Mouse (Mus musculus) testis, adult 2 months (tissue): Measurements from ENCODE around the gene Gnai3. TPM values are rescaled to one million over a fixed set of nuclear protein-coding genes. Genes with fewer than 3 reads are reported as not detected.
A peak's percentile ranks its signal among the peaks of the same experiment; 100 is the strongest.

ENCODE experiments used
- H3K27ac ChIP-seq: fragments of 200-500 bp; 2 replicates; pipeline ENCODE4 v1.5.1; 2012; ENCODE audit warnings: low read depth, low read length; ENCODE audit not compliant: control insufficient read depth, insufficient read depth
- H3K27me3 ChIP-seq: fragments of 200-500 bp; 2 replicates; pipeline ENCODE4 v1.6.1; 2012; ENCODE audit warnings: mild to moderate bottlenecking, low read length, moderate library complexity; ENCODE audit not compliant: control insufficient read depth, insufficient read depth
- H3K36me3 ChIP-seq: fragments of 200-500 bp; 2 replicates; pipeline ENCODE4 v1.6.1; 2012; ENCODE audit warnings: mild to moderate bottlenecking, low read length; ENCODE audit not compliant: control insufficient read depth, insufficient read depth
- H3K4me1 ChIP-seq: fragments of 200-500 bp; 2 replicates; pipeline ENCODE4 v1.6.1; 2012; ENCODE audit warnings: low read length; ENCODE audit not compliant: control insufficient read depth, insufficient read depth
- H3K4me3 ChIP-seq: fragments of 200-500 bp; 2 replicates; pipeline ENCODE4 v1.5.1; 2012; ENCODE audit warnings: low read depth, mild to moderate bottlenecking, low read length, moderate library complexity, mixed read lengths; ENCODE audit not compliant: control insufficient read depth
- CTCF ChIP-seq: fragments of 200-500 bp; IDR thresholded peaks from 2 replicates; pipeline ENCODE4 v1.5.1; 2012; ENCODE audit warnings: low read depth, mild to moderate bottlenecking, inconsistent platforms, low read length, moderate library complexity; ENCODE audit not compliant: control insufficient read depth, insufficient read depth, insufficient replicate concordance
- POLR2A ChIP-seq: fragments of 200-500 bp; IDR thresholded peaks from 2 replicates; pipeline ENCODE4 v1.6.1; 2012; ENCODE audit warnings: low read depth, mild to moderate bottlenecking, inconsistent platforms, low read length, moderate library complexity; ENCODE audit not compliant: control insufficient read depth
- polyA plus RNA-seq: library from polyadenylated mRNA; depleted of rRNA; stranded (reverse); fragments of >200 nt; gene quantifications from 2 replicates; pipeline ENCODE4 v1.2.3, GENCODE M21; 2012

The Gnai3 gene
- polyA plus RNA-seq, 1 experiment: 15.8 TPM

DNA sequence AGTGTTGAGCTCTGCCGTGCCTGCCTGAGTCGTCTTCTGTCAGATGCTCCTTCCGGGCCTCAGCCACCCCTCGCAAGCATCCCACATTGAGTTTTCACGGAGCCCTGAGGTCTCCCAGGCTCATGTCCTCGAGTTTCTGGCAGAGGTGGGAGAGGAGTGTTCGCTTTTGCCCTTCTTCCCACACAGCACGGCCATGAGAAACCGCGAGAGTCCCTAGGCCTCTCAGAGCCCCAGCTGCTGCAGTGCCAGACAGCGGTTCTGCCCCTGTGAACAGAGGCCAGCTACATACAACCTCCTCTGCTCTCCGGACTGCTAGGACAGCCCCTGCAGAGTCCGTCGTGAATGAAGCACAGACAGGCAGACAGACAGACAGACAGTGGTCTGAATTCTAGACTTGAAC is 21.6 kb upstream of the Gnai3 start:
- Histone ChIP-seq H3K4me3 (no peak overlapping the region), H3K36me3 (no peaks in the 10 kb centered on the region), H3K27ac (no peak overlapping the region), H3K27me3 (no peaks in the 10 kb centered on the region), H3K4me1 (peaks cover 14% of the 10 kb centered on the region)
- TF ChIP-seq CTCF (no peak), POLR2A (no peak)

DNA sequence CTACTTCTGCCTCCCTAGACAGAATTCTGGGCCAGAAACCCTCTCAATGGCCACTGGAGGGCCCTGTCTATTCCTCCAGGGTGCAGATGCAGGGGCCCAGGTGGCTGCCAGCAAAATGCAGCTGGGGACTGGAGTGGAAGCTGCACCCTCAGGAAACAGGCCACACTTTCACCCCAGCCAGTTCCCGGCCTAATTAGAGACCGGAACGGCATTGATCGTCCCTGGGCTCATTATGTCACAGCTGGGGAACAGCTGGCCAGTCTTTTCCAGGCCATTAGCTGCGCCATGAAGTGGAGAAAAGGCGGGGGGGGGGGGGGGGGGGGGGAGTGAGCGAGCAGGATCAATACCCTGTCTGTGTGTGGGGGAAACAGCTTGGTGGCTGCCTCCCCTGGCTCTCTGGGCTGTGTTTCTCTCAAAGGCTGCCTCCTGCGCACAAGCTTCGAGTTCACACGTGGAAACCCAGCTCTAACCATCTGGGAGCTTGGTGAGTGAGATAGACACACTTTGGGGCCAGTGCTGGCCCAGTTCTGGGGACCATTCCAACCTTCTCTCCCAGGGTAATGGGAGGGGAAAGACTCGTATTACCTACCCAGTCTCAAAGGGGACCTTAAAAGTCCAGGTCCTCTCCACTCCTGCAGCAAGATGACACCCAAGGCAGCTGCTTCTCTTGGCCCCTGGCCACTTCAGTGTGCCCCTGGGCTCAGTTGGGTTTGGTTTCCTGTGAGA is 20.7 kb upstream of the Gnai3 start:
- Histone ChIP-seq H3K4me3 (no peak overlapping the region), H3K4me1 (peaks cover 14% of the 10 kb centered on the region), H3K27ac (no peak overlapping the region), H3K36me3 (no peaks in the 10 kb centered on the region), H3K27me3 (no peaks in the 10 kb centered on the region)
- TF ChIP-seq POLR2A (no peak), CTCF (no peak)

DNA sequence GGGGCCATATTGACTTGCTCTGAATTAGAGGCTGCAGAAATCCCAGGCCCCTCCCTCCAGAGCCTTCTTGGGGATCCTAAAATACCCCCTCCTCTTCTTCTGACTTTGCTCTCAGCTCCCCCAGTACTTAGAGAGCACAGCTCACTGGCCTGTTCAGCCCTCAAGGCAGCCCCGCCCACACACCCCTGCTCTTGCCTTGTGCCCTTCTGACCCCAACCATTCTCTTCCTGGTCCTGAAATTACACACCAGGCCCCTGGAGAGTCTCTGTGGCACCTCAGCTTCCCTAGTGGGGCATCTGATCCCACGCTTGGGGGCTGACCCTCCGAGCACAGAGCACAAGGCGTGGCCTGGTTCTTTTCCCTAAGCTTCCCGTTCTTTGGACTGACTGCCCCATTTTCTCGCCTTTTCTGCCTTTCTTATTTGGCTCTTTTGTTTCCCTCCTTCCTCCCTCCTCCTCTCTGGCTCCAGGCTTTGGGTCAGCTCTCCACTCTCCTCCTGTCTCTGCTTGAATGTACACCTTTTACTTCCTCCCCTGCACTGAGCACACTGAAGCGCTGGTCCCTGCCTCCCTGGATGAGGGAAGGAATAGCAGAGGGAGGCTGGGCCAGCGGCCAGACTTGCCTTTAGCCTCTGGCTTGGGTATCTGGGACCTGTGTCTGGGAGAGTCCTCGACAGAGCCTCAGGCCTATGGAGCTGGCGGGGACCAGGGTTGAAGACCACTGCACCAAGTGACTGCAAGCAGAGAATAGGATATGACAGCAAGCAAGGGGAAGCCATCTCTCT is 19.8 kb upstream of the Gnai3 start:
- H3K27ac ChIP-seq: no peak overlapping the region
- H3K4me1 ChIP-seq: peaks cover 14% of the 10 kb centered on the region
- no peak overlapping the region for H3K4me3 ChIP-seq
- H3K27me3 ChIP-seq: no peaks in the 10 kb centered on the region
- no peaks in the 10 kb centered on the region for H3K36me3 ChIP-seq
- TF ChIP-seq CTCF (no peak), POLR2A (no peak)

DNA sequence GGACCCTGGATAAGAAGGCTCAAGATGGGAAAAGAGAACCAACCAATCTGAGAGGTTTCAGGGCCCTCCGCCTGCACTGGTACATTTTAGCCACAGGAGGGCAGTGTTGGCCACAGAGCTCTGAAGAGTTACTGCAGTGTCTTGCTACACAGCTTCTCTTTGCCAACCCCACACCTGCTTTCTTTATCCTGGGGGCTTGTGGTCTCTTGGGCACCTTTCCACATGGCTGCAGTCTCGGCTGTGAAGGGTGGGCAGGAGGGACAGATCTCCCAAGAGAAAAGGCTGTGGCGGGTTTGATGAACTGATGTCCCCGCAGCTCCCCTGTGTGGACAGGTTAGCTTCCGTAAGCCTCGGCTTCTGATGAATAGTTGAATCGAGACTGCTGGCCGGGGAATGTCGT is 18.9 kb upstream of the Gnai3 start:
- H3K4me3 ChIP-seq: peak overlapping the region; percentile 43; the same call in 1 of the 2 replicates
- H3K4me1 ChIP-seq: peaks cover 14% of the 10 kb centered on the region
- TF ChIP-seq POLR2A (no peak), CTCF (peak; percentile 92)

DNA sequence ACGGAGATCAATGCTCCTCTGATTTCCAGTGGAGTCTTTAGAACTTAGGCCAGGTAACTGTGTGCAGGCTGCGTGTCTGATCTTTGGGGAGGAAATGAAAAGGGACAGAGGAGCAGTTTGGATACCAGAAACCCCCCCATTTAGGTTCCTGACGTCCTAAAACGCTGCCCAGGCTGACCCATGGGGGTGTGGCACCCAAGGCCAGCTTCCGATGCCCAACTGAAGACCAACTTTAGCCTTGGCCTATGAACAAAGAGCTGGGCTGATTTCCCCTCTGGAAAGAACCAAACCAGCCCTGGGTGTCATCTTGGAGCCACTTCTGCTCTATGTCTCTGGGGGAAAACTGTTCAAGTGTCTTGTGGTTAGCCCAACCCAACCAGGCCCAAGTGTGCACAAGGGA is 18.1 kb upstream of the Gnai3 start:
- H3K27ac ChIP-seq: no peak overlapping the region
- H3K4me1 ChIP-seq: peaks cover 14% of the 10 kb centered on the region
- TF ChIP-seq CTCF: no peak
- no peak for TF ChIP-seq POLR2A
- H3K4me3 ChIP-seq: no peak overlapping the region
- H3K27me3 ChIP-seq: no peaks in the 10 kb centered on the region
- no peaks in the 10 kb centered on the region for H3K36me3 ChIP-seq

More for the DNA sequence above, 18.9 kb upstream of the Gnai3 start:
- Histone ChIP-seq H3K27ac (no peak overlapping the region), H3K36me3 (no peaks in the 10 kb centered on the region), H3K27me3 (no peaks in the 10 kb centered on the region)

DNA sequence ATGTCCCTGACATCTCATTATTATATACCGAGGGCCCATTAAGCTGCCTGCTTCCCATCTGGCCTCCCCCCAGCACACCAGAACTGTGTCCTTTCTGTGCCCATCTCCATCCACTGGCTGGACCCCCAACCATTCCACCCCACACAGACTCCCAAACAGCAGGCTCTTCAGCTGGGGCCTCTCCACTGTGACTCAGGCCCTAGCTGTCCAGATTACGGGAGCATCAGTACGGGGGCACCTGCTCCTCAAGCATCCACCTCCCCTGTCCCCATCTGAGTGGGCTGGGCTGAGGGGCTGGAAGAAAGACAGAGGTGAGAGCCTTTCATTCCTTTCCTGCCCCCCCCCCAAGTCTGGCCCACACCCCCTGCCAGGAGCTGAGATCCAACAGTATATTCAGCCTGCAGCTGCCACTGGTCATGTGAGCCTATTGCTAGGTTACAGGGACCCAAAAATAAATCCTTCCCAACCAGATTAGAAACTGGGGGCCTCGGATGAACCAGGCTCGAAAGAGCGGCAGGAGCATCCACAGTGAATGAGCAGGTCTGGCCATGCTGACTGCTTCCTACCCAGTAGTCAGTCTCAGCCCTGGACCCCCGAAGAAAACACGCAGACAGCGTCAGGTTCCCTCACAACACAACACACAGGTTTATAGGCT is 12.6 kb upstream of the Gnai3 start:
- H3K4me1 ChIP-seq: no peaks in the 10 kb centered on the region
- H3K4me3 ChIP-seq: no peak overlapping the region
- H3K36me3 ChIP-seq: no peaks in the 10 kb centered on the region
- TF ChIP-seq POLR2A: no peak
- TF ChIP-seq CTCF: no peak
- H3K27ac ChIP-seq: no peak overlapping the region
- no peaks in the 10 kb centered on the region for H3K27me3 ChIP-seq

DNA sequence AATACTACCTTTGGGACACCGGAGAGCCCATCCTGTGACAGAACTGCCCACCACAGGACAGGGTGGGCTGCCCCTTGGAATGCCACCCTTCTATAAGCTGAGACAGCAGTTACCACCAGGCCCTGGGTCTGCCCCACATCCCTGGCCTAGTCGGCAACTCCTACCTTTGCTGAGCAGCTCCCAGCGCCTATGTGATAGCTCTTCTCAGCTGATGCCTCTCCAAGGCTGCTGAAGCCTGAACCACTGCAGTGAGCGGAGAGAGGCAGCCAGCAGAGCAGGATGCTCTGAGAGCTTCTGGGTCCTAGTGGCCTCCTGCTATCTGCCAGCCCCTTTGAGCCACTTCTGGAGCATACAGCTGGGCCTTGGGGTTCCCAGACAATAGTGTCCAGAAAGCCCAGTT is 8.7 kb upstream of the Gnai3 start, which contains the start of gene Gpr61:
TSS of gene Gpr61 (minus strand) at position 227 of the 400 bp plus-strand sequence.
- H3K36me3 ChIP-seq: no peaks in the 10 kb centered on the region
- H3K4me3 ChIP-seq: no peak within 1 kb of the TSS
- H3K4me1 ChIP-seq: peaks cover 18% of the 10 kb centered on the region
- TF ChIP-seq POLR2A (no peak), CTCF (no peak)
- H3K27me3 ChIP-seq: no peaks in the 10 kb centered on the region
- no peak within 1 kb of the TSS for H3K27ac ChIP-seq
